Mouse (Mus musculus) CD8-positive naive resting alpha-beta T cell, adult 2 months (primary cell): ENCODE data around the gene D10Jhu81e.

Experiments used
- DNase-seq, 2 experiments: peaks; one replicate each; pipeline ENCODE4 v3.0.0; 2022; ENCODE audit warnings: low read depth in 2 of 2, low spot score in 2 of 2

Gene D10Jhu81e

GRCm38 (mm10) chr10:78163923-78164322, 5.7 kb downstream of the D10Jhu81e start:
- DNase-seq = peak; percentile 52 to 71

- no peak for DNase-seq
These were observed 6.3 kb downstream of the D10Jhu81e start for GRCm38 (mm10) chr10:78163241-78163640.

- DNase-seq = no peak
These were observed 6.9 kb downstream of the D10Jhu81e start for GRCm38 (mm10) chr10:78162646-78163045.

- no peak for DNase-seq
These were observed 8.5 kb downstream of the D10Jhu81e start for GRCm38 (mm10) chr10:78161096-78161495.

- peak; percentile 38 to 59 for DNase-seq
These were observed 9.1 kb downstream of the D10Jhu81e start for GRCm38 (mm10) chr10:78160369-78161095.

- peak; percentile 75 to 78 for DNase-seq
These were observed 9.7 kb downstream of the D10Jhu81e start for GRCm38 (mm10) chr10:78159906-78160305.

- peak; percentile 35 to 56 for DNase-seq
These were observed 10.2 kb downstream of the D10Jhu81e start for GRCm38 (mm10) chr10:78159252-78159878.

GRCm38 (mm10) chr10:78158041-78158440, 11.5 kb downstream of the D10Jhu81e start:
- no peak for DNase-seq

GRCm38 (mm10) chr10:78156926-78157325, 12.7 kb downstream of the D10Jhu81e start:
- DNase-seq = no peak

GRCm38 (mm10) chr10:78148834-78149766, 20.5 kb downstream of the D10Jhu81e start:
- no peak for DNase-seq

GRCm38 (mm10) chr10:78147908-78148441, 21.6 kb downstream of the D10Jhu81e start:
- no peak for DNase-seq

GRCm38 (mm10) chr10:78143727-78144505, 25.7 kb downstream of the D10Jhu81e start:
- DNase-seq = no peak

- DNase-seq = no peak
These were observed 28.7 kb downstream of the D10Jhu81e start for GRCm38 (mm10) chr10:78140843-78141242.

- DNase-seq = no peak
These were observed 29.4 kb downstream of the D10Jhu81e start for GRCm38 (mm10) chr10:78140251-78140600.

- DNase-seq = no peak
These were observed 29.9 kb downstream of the D10Jhu81e start for GRCm38 (mm10) chr10:78139572-78140250.

GRCm38 (mm10) chr10:78138812-78139523, 30.6 kb downstream of the D10Jhu81e start:
- no peak for DNase-seq

- DNase-seq = no peak
These were observed 32.4 kb downstream of the D10Jhu81e start for GRCm38 (mm10) chr10:78137191-78137590.

GRCm38 (mm10) chr10:78135947-78136346, 33.6 kb downstream of the D10Jhu81e start:
- no peak for DNase-seq
